Mouse (Mus musculus) ES-Bruce4 (cell line): ENCODE measurements around the gene Rtf2. TPM values are rescaled to one million over a fixed set of nuclear protein-coding genes. Genes with fewer than 3 reads are reported as not detected.
A peak's percentile ranks its signal among the peaks of the same experiment; 100 is the strongest.

Experiments
- H3K27ac ChIP-seq: 2 replicates; pipeline ENCODE4 v1.5.1; 2012; ENCODE audit warnings: low read length, inconsistent platforms; ENCODE audit not compliant: insufficient read depth
- H3K27me3 ChIP-seq: 2 replicates; pipeline ENCODE4 v1.6.1; 2012; ENCODE audit warnings: mild to moderate bottlenecking, low read length, inconsistent platforms; ENCODE audit not compliant: control insufficient read depth, poor library complexity, insufficient read depth, severe bottlenecking
- H3K36me3 ChIP-seq: 2 replicates; pipeline ENCODE4 v1.6.1; 2012; ENCODE audit warnings: inconsistent platforms, mild to moderate bottlenecking, low read length, moderate library complexity; ENCODE audit not compliant: control insufficient read depth, poor library complexity, insufficient read depth, severe bottlenecking
- H3K4me1 ChIP-seq: one replicate; pipeline ENCODE4 v1.8.1; 2011; ENCODE audit warnings: low read length; ENCODE audit not compliant: control insufficient read depth, insufficient read depth
- H3K4me3 ChIP-seq: 2 replicates; pipeline ENCODE4 v1.5.1; 2011; ENCODE audit warnings: low read depth, mild to moderate bottlenecking, low read length
- H3K9ac ChIP-seq: 2 replicates; pipeline ENCODE4 v1.6.1; 2012; ENCODE audit warnings: low read depth, mild to moderate bottlenecking, inconsistent platforms; ENCODE audit not compliant: poor library complexity, severe bottlenecking
- H3K9me3 ChIP-seq: replicated peaks from 2 replicates; pipeline ENCODE4 v1.6.1; 2012; ENCODE audit warnings: mild to moderate bottlenecking, low read length, inconsistent platforms; ENCODE audit not compliant: control insufficient read depth, poor library complexity, insufficient read depth, severe bottlenecking
- CTCF ChIP-seq: IDR thresholded peaks from one replicate; pipeline ENCODE4 v1.8.1; 2011; ENCODE audit warnings: low read depth, low read length
- EP300 ChIP-seq: IDR thresholded peaks from 2 replicates; pipeline ENCODE4 v1.6.1; 2011; ENCODE audit warnings: low read depth, low read length; ENCODE audit not compliant: insufficient read depth
- POLR2A ChIP-seq: IDR thresholded peaks from one replicate; pipeline ENCODE4 v1.8.1; 2011; ENCODE audit warnings: low read length; ENCODE audit not compliant: insufficient read depth
- polyA plus RNA-seq: library from polyadenylated mRNA; stranded (reverse); fragments of >200 nt; gene quantifications from 2 replicates; pipeline ENCODE4 v1.2.4, GENCODE M21; 2011; ENCODE audit warnings: low read depth; ENCODE audit not compliant: missing spikeins, insufficient read depth, insufficient read length

The Rtf2 gene
- polyA plus RNA-seq, 1 experiment = 52.6 TPM

DNA sequence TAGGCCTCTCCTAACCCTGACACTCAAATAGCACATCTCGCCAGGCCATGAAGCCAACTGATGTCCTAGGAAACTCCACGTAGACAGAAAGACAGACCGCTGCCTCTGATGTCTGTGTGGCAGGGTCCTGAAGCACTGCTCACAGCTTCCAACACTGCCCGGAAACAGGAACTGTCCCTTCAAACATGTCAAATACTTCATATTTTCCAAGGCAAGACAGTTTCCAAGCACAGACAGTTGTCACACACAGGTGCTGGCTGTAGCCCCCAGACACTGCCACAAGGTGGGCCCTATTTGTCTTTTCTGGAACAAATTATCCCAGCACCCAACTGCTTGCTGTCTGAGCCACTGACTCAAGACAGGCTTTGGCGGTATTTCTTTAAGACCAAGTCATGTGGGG lies 22.1 kb upstream of the Rtf2 start:
- no peak overlapping the region for H3K27ac ChIP-seq
- no peaks in the 10 kb centered on the region for H3K27me3 ChIP-seq
- no peak for TF ChIP-seq EP300

GRCm38 (mm10) chr2:172430609-172431008 lies 9.7 kb upstream of the Rtf2 start:
- Histone ChIP-seq H3K36me3 (no peaks in the 10 kb centered on the region), H3K27me3 (no peaks in the 10 kb centered on the region), H3K27ac (no peak overlapping the region), H3K4me3 (no peak overlapping the region), H3K9ac (no peak overlapping the region), H3K4me1 (no peaks in the 10 kb centered on the region), H3K9me3 (no peaks in the 10 kb centered on the region)
- TF ChIP-seq EP300 (no peak), CTCF (no peak), POLR2A (no peak)

More for the DNA sequence above, 22.1 kb upstream of the Rtf2 start:
- Histone ChIP-seq H3K4me3 (no peak overlapping the region), H3K9ac (no peak overlapping the region), H3K9me3 (no peaks in the 10 kb centered on the region), H3K4me1 (no peaks in the 10 kb centered on the region), H3K36me3 (no peaks in the 10 kb centered on the region)

- Histone ChIP-seq H3K9me3 (no peaks in the 10 kb centered on the region), H3K36me3 (no peaks in the 10 kb centered on the region), H3K27ac (no peak overlapping the region), H3K27me3 (no peaks in the 10 kb centered on the region), H3K9ac (no peak overlapping the region), H3K4me1 (no peaks in the 10 kb centered on the region), H3K4me3 (no peak overlapping the region)
- TF ChIP-seq POLR2A = no peak
- TF ChIP-seq EP300 = no peak
- no peak for TF ChIP-seq CTCF
Observed at GRCm38 (mm10) chr2:172433746-172434145, 6.6 kb upstream of the Rtf2 start.

DNA sequence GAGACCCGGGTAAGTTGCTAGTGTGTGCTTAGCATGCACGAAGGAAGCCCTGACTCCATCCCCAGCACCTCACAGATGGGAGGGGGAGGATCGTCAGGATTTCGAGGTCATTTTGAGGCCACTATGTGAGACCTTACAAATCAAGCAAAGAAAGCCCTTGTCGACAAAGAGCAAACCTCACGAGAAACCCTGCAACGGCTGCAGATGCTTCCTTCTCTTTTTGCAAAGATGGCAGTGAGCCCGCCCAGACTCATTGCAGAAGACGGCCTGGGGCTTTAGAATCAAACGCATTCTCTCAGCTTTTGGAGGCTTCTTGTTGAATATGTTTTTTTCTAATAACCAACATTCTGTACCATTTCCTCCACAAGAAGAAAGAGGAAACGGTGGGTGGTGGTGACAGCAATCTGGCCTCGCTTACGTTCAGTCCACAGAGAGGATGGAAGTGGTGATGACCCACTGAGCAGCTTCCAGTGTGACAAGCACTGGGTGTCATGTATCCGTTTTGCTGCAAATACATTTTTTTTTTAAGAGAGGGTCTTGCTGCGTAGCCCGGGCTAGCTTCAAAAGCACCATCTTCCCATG lies 2.9 kb upstream of the Rtf2 start:
- Histone ChIP-seq H3K4me1 (no peaks in the 10 kb centered on the region), H3K9me3 (no peaks in the 10 kb centered on the region), H3K27ac (no peak overlapping the region), H3K27me3 (no peaks in the 10 kb centered on the region), H3K4me3 (no peak overlapping the region), H3K36me3 (no peaks in the 10 kb centered on the region), H3K9ac (no peak overlapping the region)
- no peak for TF ChIP-seq CTCF
- no peak for TF ChIP-seq POLR2A
- no peak for TF ChIP-seq EP300

DNA sequence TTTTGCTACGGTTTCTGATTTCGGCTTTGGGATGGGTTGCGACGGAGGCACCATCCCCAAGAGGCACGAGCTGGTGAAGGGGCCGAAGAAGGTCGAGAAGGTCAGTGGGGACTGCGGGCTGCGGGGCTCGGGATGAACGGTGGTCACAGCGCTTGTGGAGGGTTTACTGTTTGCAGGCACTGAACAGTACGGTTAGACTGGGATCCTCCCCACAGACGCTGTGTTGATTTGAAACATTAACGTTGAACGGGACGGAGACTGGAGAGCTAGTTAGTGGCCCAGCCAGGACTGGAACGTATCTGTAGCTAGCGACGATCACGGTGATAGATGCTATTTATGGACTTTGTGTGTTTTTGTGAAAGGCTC lies 267 bp downstream of the Rtf2 start:
- Histone ChIP-seq H3K36me3 (0 out of 2 replicates have a peak, but pooled peaks cover under 1% of the 10 kb centered on the region), H3K27me3 (no peaks in the 10 kb centered on the region), H3K27ac (no peak overlapping the region), H3K4me1 (no peaks in the 10 kb centered on the region), H3K4me3 (peak overlapping the region; percentile 89), H3K9ac (peak overlapping the region; percentile 66), H3K9me3 (no peaks in the 10 kb centered on the region)
- no peak for TF ChIP-seq CTCF
- TF ChIP-seq EP300 = no peak
- no peak for TF ChIP-seq POLR2A

DNA sequence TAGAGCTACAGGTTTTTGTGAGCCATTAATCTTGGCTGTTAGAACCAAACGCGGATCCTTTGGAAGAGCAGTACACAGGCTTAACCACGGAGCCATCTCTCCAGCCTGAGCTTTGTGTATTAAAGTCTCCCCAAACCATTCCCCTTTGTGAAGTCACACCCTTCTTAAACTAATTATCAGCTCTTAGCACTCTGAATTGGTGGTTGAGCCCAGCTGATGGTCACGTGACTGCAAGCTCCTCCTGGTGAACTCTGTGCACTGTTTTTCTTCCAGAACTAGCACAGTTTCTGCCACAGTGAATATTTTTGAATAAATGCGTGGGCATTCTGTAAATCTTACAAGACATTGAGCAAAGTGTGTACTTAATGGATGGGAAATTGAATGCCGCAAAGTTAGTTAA lies 820 bp downstream of the Rtf2 start:
- no peaks in the 10 kb centered on the region for H3K4me1 ChIP-seq
- H3K9ac ChIP-seq = peak overlapping the region; percentile 66
- no peak for TF ChIP-seq EP300
- no peak for TF ChIP-seq POLR2A
- TF ChIP-seq CTCF = no peak
- H3K9me3 ChIP-seq = no peaks in the 10 kb centered on the region
- H3K36me3 ChIP-seq = 0 out of 2 replicates have a peak, but pooled peaks cover 2% of the 10 kb centered on the region
- no peak overlapping the region for H3K27ac ChIP-seq
- H3K27me3 ChIP-seq = no peaks in the 10 kb centered on the region
- H3K4me3 ChIP-seq = peak overlapping the region; percentile 89
